Mouse (Mus musculus) c-Kit-positive CD71-positive TER-119-positive erythroid progenitor cells, embryonic 14.5 days (primary cell): ENCODE results near the gene Kat8.
"Not testable (repeated sequence)": the region's sequence is repeated elsewhere in the genome, so short reads cannot be mapped to it uniquely, and the experiment has no call there.

Experiments used
- DNase-seq: peaks from one replicate; pipeline ENCODE4 v3.0.0-alpha.2; 2013; ENCODE audit warnings: low spot score

Gene Kat8

GRCm38 (mm10) chr7:127912190-127912871 is at the start of gene Kat8:
Kat8 (plus strand) TSS chr7:127912516.
- peak; percentile 91 for DNase-seq

- DNase-seq = no peak
These were observed 45.9 kb upstream of the Kat8 start for GRCm38 (mm10) chr7:127866434-127866833.

- DNase-seq = no peak
These were observed 44.7 kb upstream of the Kat8 start for GRCm38 (mm10) chr7:127867641-127868040.

GRCm38 (mm10) chr7:127869149-127869810 is 43.0 kb upstream of the Kat8 start:
- no peak for DNase-seq

GRCm38 (mm10) chr7:127870136-127870821 is 42.0 kb upstream of the Kat8 start:
- DNase-seq = no peak

GRCm38 (mm10) chr7:127874812-127875626 is 37.3 kb upstream of the Kat8 start:
- no peak for DNase-seq

- DNase-seq = peak; percentile 73
These were observed 36.7 kb upstream of the Kat8 start for GRCm38 (mm10) chr7:127875627-127876001.

GRCm38 (mm10) chr7:127876041-127876466 is 36.3 kb upstream of the Kat8 start, which contains the start of gene Zfp646:
Zfp646 (plus strand) TSS chr7:127876221.
- peak; percentile 78 for DNase-seq

GRCm38 (mm10) chr7:127876467-127877348 is 35.6 kb upstream of the Kat8 start, which contains the start of gene Zfp668:
Zfp668 (minus strand) TSS chr7:127876828.
- DNase-seq = peak; percentile 90

- DNase-seq = no peak
These were observed 33.0 kb upstream of the Kat8 start for GRCm38 (mm10) chr7:127879301-127879700.

GRCm38 (mm10) chr7:127880431-127880830 is 31.9 kb upstream of the Kat8 start:
- no peak for DNase-seq

- no peak for DNase-seq
These were observed 26.4 kb upstream of the Kat8 start for GRCm38 (mm10) chr7:127885951-127886350.

GRCm38 (mm10) chr7:127886551-127886950 is 25.8 kb upstream of the Kat8 start:
- DNase-seq = no peak

GRCm38 (mm10) chr7:127887191-127887590 is 25.1 kb upstream of the Kat8 start:
- DNase-seq = no peak

GRCm38 (mm10) chr7:127887781-127888180 is 24.5 kb upstream of the Kat8 start:
- DNase-seq = no peak

- no peak for DNase-seq
These were observed 23.5 kb upstream of the Kat8 start for GRCm38 (mm10) chr7:127888821-127889220.

- DNase-seq = no peak
These were observed 21.5 kb upstream of the Kat8 start, which contains the start of gene Prss53 for GRCm38 (mm10) chr7:127890798-127891197. Prss53 (minus strand) TSS chr7:127890970.

- DNase-seq = no peak
These were observed 17.8 kb upstream of the Kat8 start for GRCm38 (mm10) chr7:127894480-127894879.

- peak; percentile 91 for DNase-seq
These were observed 16.9 kb upstream of the Kat8 start, which contains the start of the genes Gm21974 and Vkorc1 for GRCm38 (mm10) chr7:127895442-127895841. Gm21974 (minus strand) TSS chr7:127895454. Vkorc1 (minus strand) TSS chr7:127895617.

- DNase-seq = not testable (repeated sequence)
These were observed 16.4 kb upstream of the Kat8 start for GRCm38 (mm10) chr7:127895891-127896290.

- DNase-seq = peak; percentile 77
These were observed 15.9 kb upstream of the Kat8 start for GRCm38 (mm10) chr7:127896384-127896783.
